In the genomic region with DNA sequence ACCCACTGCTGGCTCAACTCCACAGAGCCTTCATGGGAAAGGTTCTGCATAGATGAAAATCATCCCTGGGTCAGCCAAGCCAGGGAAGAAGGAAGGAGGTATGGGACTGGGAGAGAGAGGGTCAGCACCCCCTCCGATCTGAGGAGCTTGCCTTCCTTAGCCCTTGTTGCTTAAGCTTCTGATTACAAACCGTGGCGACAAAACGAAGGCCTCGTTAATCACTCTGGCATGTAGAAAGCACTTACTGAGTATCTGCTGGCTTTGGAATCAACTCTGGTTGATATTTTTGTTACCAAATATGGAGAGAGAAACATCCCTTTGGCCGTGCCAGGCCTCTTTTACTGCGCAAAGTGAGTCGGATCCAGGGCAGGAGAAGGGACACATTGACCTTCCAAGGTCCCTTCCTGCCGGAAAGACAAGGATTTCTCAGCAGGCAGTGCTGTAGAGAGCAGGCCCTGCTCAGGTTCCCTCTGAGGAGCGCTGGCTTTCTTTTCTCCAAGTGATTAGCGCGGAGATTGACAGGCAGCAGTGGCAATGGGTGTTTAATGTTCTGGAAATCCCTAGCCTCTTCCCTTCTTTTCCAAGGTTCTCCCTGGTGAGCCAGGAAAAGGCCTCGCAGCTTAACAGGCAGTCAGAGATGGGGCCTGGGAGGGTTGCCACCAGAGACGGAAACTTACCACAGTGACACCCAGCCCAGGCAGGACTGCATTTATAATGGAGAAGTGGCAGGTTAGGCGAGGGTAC, we compare ENCODE assay signal across 15 mouse cellular contexts. TPM values are rescaled to one million over a fixed set of nuclear protein-coding genes. Genes with fewer than 3 reads are reported as not detected.
DNase-seq lines count a peak whose midpoint lies in the region; ATAC-seq and TF ChIP-seq lines count a peak whose summit lies in the region.
"Had no signal": no experiment of that assay in that cellular context is flagged by ENCODE, and none has a peak within 500 bp of the region (broad histone marks: within the 10 kb centered on the region; RNA-seq: fewer than 3 reads in every experiment).

No protein-coding gene starts in this region.

- TF ChIP-seq CTCF in hindbrain, postnatal 0 days (IDR thresholded peaks at IDR 0.05; ENCODE audit: low read depth), result no peak

- H3K36me3 ChIP-seq in hindbrain, embryonic 11.5 days (ENCODE audit: control insufficient read depth, insufficient read depth, low read length), result no peaks in the 10 kb centered on the region
- no peaks in the 10 kb centered on the region for H3K36me3 ChIP-seq in hindbrain, postnatal 0 days (ENCODE audit: insufficient read depth, low read length)
- no peaks in the 10 kb centered on the region for H3K36me3 ChIP-seq in forebrain, embryonic 12.5 days (replicated peaks)
- H3K36me3 ChIP-seq in stomach, embryonic 15.5 days, result no peaks in the 10 kb centered on the region
- H3K36me3 ChIP-seq: liver, embryonic 15.5 days had no signal

- no peaks in the 10 kb centered on the region for H3K4me1 ChIP-seq in hindbrain, embryonic 11.5 days (replicated peaks; ENCODE audit: control insufficient read depth, insufficient read depth, low read length)
- no peaks in the 10 kb centered on the region for H3K4me1 ChIP-seq in hindbrain, postnatal 0 days (ENCODE audit: insufficient read depth, low read length)
- H3K4me1 ChIP-seq in forebrain, embryonic 12.5 days, result peaks cover 12% of the 10 kb centered on the region
- peaks cover 4% of the 10 kb centered on the region; the same call in 1 of the 2 replicates for H3K4me1 ChIP-seq in stomach, embryonic 15.5 days
- H3K4me1 ChIP-seq: liver, embryonic 15.5 days had no signal

- no peak overlapping the region for H3K27ac ChIP-seq in hindbrain, embryonic 11.5 days (ENCODE audit: low read depth, low read length)
- H3K27ac ChIP-seq in hindbrain, postnatal 0 days, result no peak overlapping the region
- peak overlapping the region; percentile 50; the same call in 1 of the 2 replicates for H3K27ac ChIP-seq in forebrain, embryonic 12.5 days
- peak overlapping the region; percentile 8; the same call in 1 of the 2 replicates for H3K27ac ChIP-seq in stomach, embryonic 15.5 days
- H3K27ac ChIP-seq: liver, embryonic 15.5 days had no signal

- peak; percentile 21 for DNase-seq in hindbrain, embryonic 11.5 days (ENCODE audit: low spot score)
- no peak for DNase-seq in hindbrain, postnatal 0 days (ENCODE audit: low spot score)
- peak; percentile 45 for DNase-seq in ovary, adult 18-20 months (ENCODE audit: low spot score)
- DNase-seq in ovary, postnatal 10 days (ENCODE audit: low spot score), result no peak
- DNase-seq in frontal cortex, postnatal 36 days (ENCODE audit: low spot score in 2 of 2), result no peak
- DNase-seq: cerebellum, adult 9-10 months; right cerebral cortex, postnatal 14 days; thymus, postnatal 36 days had no signal

- no peak overlapping the region for H3K9ac ChIP-seq in hindbrain, embryonic 11.5 days (ENCODE audit: low read depth, low read length)
- H3K9ac ChIP-seq in hindbrain, postnatal 0 days (replicated peaks; ENCODE audit: low read length), result no peak overlapping the region
- no peak overlapping the region for H3K9ac ChIP-seq in forebrain, embryonic 12.5 days
- no peak overlapping the region for H3K9ac ChIP-seq in stomach, embryonic 15.5 days
- H3K9ac ChIP-seq: liver, embryonic 15.5 days had no signal

- H3K4me2 ChIP-seq in hindbrain, embryonic 11.5 days (replicated peaks; ENCODE audit: low read depth, low read length), result no peak overlapping the region
- H3K4me2 ChIP-seq in hindbrain, postnatal 0 days (ENCODE audit: low read depth, low read length), result no peak overlapping the region
- H3K4me2 ChIP-seq in forebrain, embryonic 12.5 days, result no peak overlapping the region
- no peak overlapping the region for H3K4me2 ChIP-seq in stomach, embryonic 15.5 days
- H3K4me2 ChIP-seq: liver, embryonic 15.5 days had no signal

- ATAC-seq in hindbrain, embryonic 11.5 days (ENCODE audit: low FRiP score), result no peak
- no peak; the same call in 1 of the 2 replicates for ATAC-seq in hindbrain, postnatal 0 days
- ATAC-seq in forebrain, embryonic 12.5 days (ENCODE audit: low FRiP score), result no peak
- no peak for ATAC-seq in stomach, embryonic 15.5 days (ENCODE audit: insufficient read depth, low FRiP score, low read depth)

- H3K27me3 ChIP-seq in hindbrain, embryonic 11.5 days (ENCODE audit: control insufficient read depth, insufficient read depth, low read length), result no peaks in the 10 kb centered on the region
- no peaks in the 10 kb centered on the region for H3K27me3 ChIP-seq in hindbrain, postnatal 0 days (ENCODE audit: insufficient read depth, low read length)
- H3K27me3 ChIP-seq in forebrain, embryonic 12.5 days, result no peaks in the 10 kb centered on the region
- no peaks in the 10 kb centered on the region for H3K27me3 ChIP-seq in stomach, embryonic 15.5 days (replicated peaks)
- H3K27me3 ChIP-seq: liver, embryonic 15.5 days had no signal

- H3K4me3 ChIP-seq in hindbrain, embryonic 11.5 days (ENCODE audit: low read depth, low read length), result no peak overlapping the region
- H3K4me3 ChIP-seq in hindbrain, postnatal 0 days (ENCODE audit: low read length), result no peak overlapping the region
- H3K4me3 ChIP-seq in forebrain, embryonic 12.5 days (replicated peaks), result no peak overlapping the region
- no peak overlapping the region for H3K4me3 ChIP-seq in stomach, embryonic 15.5 days (replicated peaks)
- H3K4me3 ChIP-seq: erythroblast, embryonic 14.5 days; liver, embryonic 15.5 days had no signal

- WGBS in hindbrain, embryonic 11.5 days, result 24% methylated on average over 15 of the region's 15 CpGs
- 23% methylated on average over 15 of the region's 15 CpGs for WGBS in hindbrain, postnatal 0 days
- WGBS in forebrain, embryonic 12.5 days, result 7% methylated on average over 15 of the region's 15 CpGs
- WGBS in stomach, embryonic 15.5 days, result 38% methylated on average over 15 of the region's 15 CpGs

- H3K9me3 ChIP-seq in hindbrain, embryonic 11.5 days (ENCODE audit: control insufficient read depth, low read length), result no peaks in the 10 kb centered on the region
- no peaks in the 10 kb centered on the region for H3K9me3 ChIP-seq in hindbrain, postnatal 0 days (ENCODE audit: low read length)
- H3K9me3 ChIP-seq in forebrain, embryonic 12.5 days, result no peaks in the 10 kb centered on the region
- H3K9me3 ChIP-seq in stomach, embryonic 15.5 days, result no peaks in the 10 kb centered on the region
- H3K9me3 ChIP-seq: liver, embryonic 15.5 days had no signal

RNA-seq across cellular contexts. Expression of a gene that starts 33.1 kb away (rescaled TPM):
- polyA plus RNA-seq in hindbrain, embryonic 11.5 days (2014; fragmentation: Nextera tagmentation; extraction: Ambion mirVana), result not detected in 2 replicates
- not detected in 2 replicates for total RNA-seq in hindbrain, postnatal 0 days (2014; rRNA removed)
- not detected in 2 replicates for polyA plus RNA-seq in hindbrain, postnatal 0 days (2015; fragmentation: Nextera tagmentation; extraction: Ambion mirVana)
- polyA plus RNA-seq in forebrain, embryonic 12.5 days (2016; fragmentation: Nextera tagmentation; extraction: Ambion mirVana), result not detected in 2 replicates
- polyA plus RNA-seq in stomach, embryonic 15.5 days (2015; fragmentation: Nextera tagmentation; extraction: Ambion mirVana), result not detected in 2 replicates
- total RNA-seq: adrenal gland, adult 18-20 months; left cerebral cortex, adult 18-20 months; monocyte, adult 5-6 weeks had no signal
- polyA plus RNA-seq: erythroblast, embryonic 14.5 days; liver, embryonic 15.5 days had no signal

RNA-seq across cellular contexts. Expression of a gene that starts 46.8 kb away (rescaled TPM):
- polyA plus RNA-seq in hindbrain, embryonic 11.5 days (2014; fragmentation: Nextera tagmentation; extraction: Ambion mirVana), result 46.7 and 52.3 TPM in 2 replicates
- total RNA-seq in hindbrain, postnatal 0 days (2014; rRNA removed), result 24.9 and 27.8 TPM in 2 replicates
- 35.9 and 42.4 TPM in 2 replicates for polyA plus RNA-seq in hindbrain, postnatal 0 days (2015; fragmentation: Nextera tagmentation; extraction: Ambion mirVana)
- 53.1 and 65.8 TPM in 2 replicates for polyA plus RNA-seq in forebrain, embryonic 12.5 days (2016; fragmentation: Nextera tagmentation; extraction: Ambion mirVana)
- polyA plus RNA-seq in stomach, embryonic 15.5 days (2015; fragmentation: Nextera tagmentation; extraction: Ambion mirVana), result 22.9 and 23.0 TPM in 2 replicates

Comparison
In these comparisons a context has a peak if more than half of its experiments do, and no peak if none do; other contexts are left out.
1. DNase-seq: peak in hindbrain, embryonic 11.5 days (single experiment) and ovary, adult 18-20 months (single experiment); none in hindbrain, postnatal 0 days (single experiment), ovary, postnatal 10 days (single experiment) and frontal cortex, postnatal 36 days (0 of 2).
2. H3K27ac ChIP-seq: peak in forebrain, embryonic 12.5 days (single experiment) and stomach, embryonic 15.5 days (single experiment); none in hindbrain, embryonic 11.5 days (single experiment) and hindbrain, postnatal 0 days (single experiment).